Mouse (Mus musculus): Measurements from ENCODE around the gene Spag5.

- TF ChIP-seq POLR2A (IDR thresholded peaks at IDR 0.05; ENCODE audit: control insufficient read depth, extremely low read depth, insufficient read depth, low read length, poor library complexity) (no peak), CTCF (IDR thresholded peaks at IDR 0.05; ENCODE audit: borderline replicate concordance, control insufficient read depth, extremely low read depth, insufficient read depth, low read length, poor library complexity) (no peak)
These were observed 53.6 kb downstream of the Spag5 start for GRCm38 (mm10) chr11:78354905-78355304.
